Mouse (Mus musculus) embryonic facial prominence, embryonic 14.5 days (tissue): ENCODE data around the gene Tamm41. TPM values are rescaled to one million over a fixed set of nuclear protein-coding genes. Genes with fewer than 3 reads are reported as not detected.
A peak's percentile ranks its signal among the peaks of the same experiment; 100 is the strongest.

ENCODE experiments used
- ATAC-seq: fragments of 200-750 bp; cut with Nextera tagmentation; 2 replicates; pipeline ENCODE4 v1.8.0; 2017; ENCODE audit warnings: low read depth, moderate number of reproducible peaks, moderate TSS enrichment
- DNase-seq: peaks from one replicate; pipeline ENCODE4 v3.0.0-alpha.2; 2015; ENCODE audit warnings: low spot score
- H3K27ac ChIP-seq: fragments of 300-500 bp; sonication (generic); replicated peaks from 2 replicates; pipeline ENCODE4 v1.5.1; 2014; ENCODE audit warnings: low read depth, mild to moderate bottlenecking, low read length, moderate library complexity
- H3K27me3 ChIP-seq: fragments of 300-500 bp; sonication (generic); replicated peaks from 2 replicates; pipeline ENCODE4 v1.6.1; 2014; ENCODE audit warnings: low read length; ENCODE audit not compliant: control insufficient read depth, insufficient read depth
- H3K36me3 ChIP-seq: fragments of 300-500 bp; sonication (generic); 2 replicates; pipeline ENCODE4 v1.6.1; 2014; ENCODE audit warnings: low read length, mixed read lengths; ENCODE audit not compliant: control insufficient read depth, insufficient read depth
- H3K4me1 ChIP-seq: fragments of 300-500 bp; sonication (generic); 2 replicates; pipeline ENCODE4 v1.6.1; 2014; ENCODE audit warnings: antibody characterized with exemption, low read length; ENCODE audit not compliant: control insufficient read depth, insufficient read depth
- H3K4me2 ChIP-seq: fragments of 300-500 bp; sonication (generic); 2 replicates; pipeline ENCODE4 v1.6.1; 2014; ENCODE audit warnings: low read depth, mild to moderate bottlenecking, low read length, moderate library complexity, mixed read lengths
- H3K4me3 ChIP-seq: fragments of 300-500 bp; sonication (generic); 2 replicates; pipeline ENCODE4 v1.5.1; 2014; ENCODE audit warnings: low read depth, mild to moderate bottlenecking, low read length
- H3K9ac ChIP-seq: fragments of 300-500 bp; sonication (generic); 2 replicates; pipeline ENCODE4 v1.6.1; 2014; ENCODE audit warnings: low read depth, mild to moderate bottlenecking, low read length, moderate library complexity, mixed read lengths
- H3K9me3 ChIP-seq: fragments of 300-500 bp; sonication (generic); 2 replicates; pipeline ENCODE4 v1.6.1; 2016; ENCODE audit warnings: low read length; ENCODE audit not compliant: control insufficient read depth
- WGBS: fragments of 180-500 bp; shearing (Covaris S2); extraction: QIAGEN DNeasy Blood & Tissue Kit; methylation state at CpG from one replicate; pipeline ENCODE4 v1.1.7; 2014; 5-methylcytosine and 5-hydroxymethylcytosine counted together
- polyA plus RNA-seq: library from polyadenylated mRNA; unstranded; fragments of >200 nt; fragmentation: Nextera tagmentation; extraction: Ambion mirVana; gene quantifications from 2 replicates; pipeline ENCODE4 v1.2.1, GENCODE M21; 2014

The Tamm41 gene
- polyA plus RNA-seq, 1 experiment from 2014 or later, result 55.1 TPM

- Histone ChIP-seq H3K9ac (no peak overlapping the region), H3K27ac (peak overlapping the region; percentile 36; the same call in 1 of the 2 replicates), H3K4me3 (no peak overlapping the region), H3K9me3 (no peaks in the 10 kb centered on the region), H3K36me3 (no peaks in the 10 kb centered on the region), H3K27me3 (no peaks in the 10 kb centered on the region), H3K4me2 (no peak overlapping the region), H3K4me1 (peaks cover 5% of the 10 kb centered on the region; the same call in 1 of the 2 replicates)
- WGBS, result 55% methylated on average over 7 of the region's 7 CpGs
- DNase-seq, result peak; percentile 86
- no peak for ATAC-seq
Observed at GRCm38 (mm10) chr6:114976915-114977419, 60.7 kb downstream of the Tamm41 start.

- Histone ChIP-seq H3K9ac (no peak overlapping the region), H3K9me3 (no peaks in the 10 kb centered on the region), H3K36me3 (no peaks in the 10 kb centered on the region), H3K4me2 (no peak overlapping the region), H3K4me1 (peaks cover 10% of the 10 kb centered on the region; the same call in 1 of the 2 replicates), H3K4me3 (no peak overlapping the region), H3K27ac (no peak overlapping the region), H3K27me3 (no peaks in the 10 kb centered on the region)
- no peak for ATAC-seq
- no peak for DNase-seq
- 89% methylated on average over 1 of the region's 1 CpGs for WGBS
Observed at GRCm38 (mm10) chr6:114974331-114974730, 63.3 kb downstream of the Tamm41 start.

GRCm38 (mm10) chr6:114972988-114973387, 64.7 kb downstream of the Tamm41 start:
- DNase-seq, result no peak
- no peak overlapping the region for H3K4me2 ChIP-seq
- H3K36me3 ChIP-seq, result no peaks in the 10 kb centered on the region
- no peaks in the 10 kb centered on the region for H3K9me3 ChIP-seq
- no peak for ATAC-seq
- WGBS, result 79% methylated on average over 1 of the region's 1 CpGs
- H3K9ac ChIP-seq, result no peak overlapping the region
- peaks cover 10% of the 10 kb centered on the region; the same call in 1 of the 2 replicates for H3K4me1 ChIP-seq
- no peaks in the 10 kb centered on the region for H3K27me3 ChIP-seq
- H3K4me3 ChIP-seq, result no peak overlapping the region
- H3K27ac ChIP-seq, result no peak overlapping the region

GRCm38 (mm10) chr6:114970895-114971294, 66.8 kb downstream of the Tamm41 start:
- ATAC-seq, result no peak
- H3K4me1 ChIP-seq, result peaks cover 15% of the 10 kb centered on the region; the same call in 1 of the 2 replicates
- 72% methylated on average over 5 of the region's 5 CpGs for WGBS
- no peak overlapping the region for H3K27ac ChIP-seq
- no peak for DNase-seq
- H3K4me2 ChIP-seq, result no peak overlapping the region
- no peak overlapping the region for H3K4me3 ChIP-seq
- no peaks in the 10 kb centered on the region for H3K36me3 ChIP-seq
- H3K9me3 ChIP-seq, result no peaks in the 10 kb centered on the region
- peaks cover 3% of the 10 kb centered on the region; the same call in 1 of the 2 replicates for H3K27me3 ChIP-seq
- no peak overlapping the region for H3K9ac ChIP-seq

- 17% methylated on average over 6 of the region's 6 CpGs for WGBS
- peaks cover 3% of the 10 kb centered on the region; the same call in 1 of the 2 replicates for H3K27me3 ChIP-seq
- no peaks in the 10 kb centered on the region for H3K36me3 ChIP-seq
- peak overlapping the region; percentile 57; the same call in 1 of the 2 replicates for H3K27ac ChIP-seq
- no peaks in the 10 kb centered on the region for H3K9me3 ChIP-seq
- peaks cover 15% of the 10 kb centered on the region; the same call in 1 of the 2 replicates for H3K4me1 ChIP-seq
- H3K4me3 ChIP-seq, result no peak overlapping the region
- no peak for DNase-seq
- no peak for ATAC-seq
- H3K9ac ChIP-seq, result no peak overlapping the region
- peak overlapping the region; percentile 100 for H3K4me2 ChIP-seq
Observed at GRCm38 (mm10) chr6:114970386-114970785, 67.3 kb downstream of the Tamm41 start.

GRCm38 (mm10) chr6:114969213-114970120, 68.2 kb downstream of the Tamm41 start, which contains the start of gene Vgll4:
Vgll4 (minus strand) TSS chr6:114969994.
- Histone ChIP-seq H3K9ac (peak within 1 kb of the TSS; percentile 84), H3K4me2 (peak within 1 kb of the TSS; percentile 100), H3K9me3 (no peaks in the 10 kb centered on the region), H3K36me3 (no peaks in the 10 kb centered on the region), H3K4me3 (peak within 1 kb of the TSS; percentile 75), H3K27me3 (peaks cover 3% of the 10 kb centered on the region; the same call in 1 of the 2 replicates), H3K4me1 (peaks cover 15% of the 10 kb centered on the region; the same call in 1 of the 2 replicates), H3K27ac (peak within 1 kb of the TSS; percentile 88)
- WGBS, result 0% methylated on average over 41 of the region's 79 CpGs
- ATAC-seq (peak; percentile 64), DNase-seq (peak; percentile 91)

GRCm38 (mm10) chr6:114968361-114969212, 69.1 kb downstream of the Tamm41 start:
- Histone ChIP-seq H3K9ac (peak overlapping the region; percentile 84), H3K4me1 (peaks cover 18% of the 10 kb centered on the region; the same call in 1 of the 2 replicates), H3K27ac (peak overlapping the region; percentile 88), H3K4me2 (peak overlapping the region; percentile 100), H3K9me3 (no peaks in the 10 kb centered on the region), H3K36me3 (no peaks in the 10 kb centered on the region), H3K4me3 (peak overlapping the region; percentile 75), H3K27me3 (peaks cover 3% of the 10 kb centered on the region; the same call in 1 of the 2 replicates)
- ATAC-seq (peak; percentile 89), DNase-seq (peak; percentile 96)
- WGBS, result under 1% methylated on average over 40 of the region's 82 CpGs

- Histone ChIP-seq H3K27ac (no peak overlapping the region), H3K4me1 (peaks cover 20% of the 10 kb centered on the region; the same call in 1 of the 2 replicates), H3K27me3 (peaks cover 3% of the 10 kb centered on the region; the same call in 1 of the 2 replicates), H3K4me2 (peak overlapping the region; percentile 100), H3K4me3 (peak overlapping the region; percentile 75), H3K9ac (0 out of 2 replicates have a peak overlapping the region, but pooled peaks have one; percentile 84), H3K36me3 (no peaks in the 10 kb centered on the region), H3K9me3 (no peaks in the 10 kb centered on the region)
- WGBS, result 48% methylated on average over 12 of the region's 12 CpGs
- no peak for DNase-seq
- no peak for ATAC-seq
Observed at GRCm38 (mm10) chr6:114967623-114968022, 70.1 kb downstream of the Tamm41 start.
